Mouse (Mus musculus): ENCODE data around the gene Pars2.

- no peak for TF ChIP-seq TAL1 (IDR thresholded peaks at IDR 0.05; ENCODE audit: low read length)
- no peak for TF ChIP-seq GATA1 (IDR thresholded peaks at IDR 0.05; ENCODE audit: low read length)
Observed at GRCm38 (mm10) chr4:106693841-106694430, 43.1 kb downstream of the Pars2 start.
